Mouse (Mus musculus) MEL (cell line): ENCODE measurements at regions not wholly inside any gene's neighbourhood (a gene's known extent, or its start where the extent isn't known, plus 50 kb on each side); places are given as distances from the start of the nearest gene placed in this dataset.

Experiments used
- CTCF ChIP-seq, 3 experiments: IDR thresholded peaks in 2 of 3; conservative IDR thresholded peaks in 1 of 3; 2 replicates each; pipeline ENCODE4 v1.5.1; 2011 to 2012; ENCODE audit warnings: low read length in 3 of 3, low read depth in 2 of 3, mild to moderate bottlenecking in 2 of 3, improper control_type of control experiment in 1 of 3, inconsistent platforms in 1 of 3, mixed read lengths in 1 of 3, moderate library complexity in 1 of 3; ENCODE audit not compliant: control insufficient read depth in 1 of 3, insufficient read depth in 1 of 3, poor library complexity in 1 of 3, severe bottlenecking in 1 of 3
- E2F4 ChIP-seq: IDR thresholded peaks from 2 replicates; pipeline ENCODE4 v1.6.1; 2011; ENCODE audit warnings: low read depth, low read length, improper control_type of control experiment, borderline replicate concordance
- EP300 ChIP-seq, 2 experiments: IDR thresholded peaks; 2 replicates each; pipeline ENCODE4 v1.6.1; 2011; ENCODE audit warnings: improper control_type of control experiment in 2 of 2, low read length in 2 of 2, low read depth in 1 of 2, mild to moderate bottlenecking in 1 of 2
- HCFC1 ChIP-seq: IDR thresholded peaks from 2 replicates; pipeline ENCODE4 v1.6.1; 2012; ENCODE audit warnings: low read depth, mild to moderate bottlenecking, inconsistent platforms, low read length, improper control_type of control experiment, moderate library complexity
- MAFK ChIP-seq: IDR thresholded peaks from 2 replicates; pipeline ENCODE4 v1.6.1; 2011; ENCODE audit warnings: low read depth, mild to moderate bottlenecking, low read length, improper control_type of control experiment, borderline replicate concordance
- MAX ChIP-seq: IDR thresholded peaks from 2 replicates; pipeline ENCODE4 v1.6.1; 2011; ENCODE audit warnings: low read length, improper control_type of control experiment
- POLR2A ChIP-seq, 2 experiments: IDR thresholded peaks; 2 replicates each; pipeline ENCODE4 v1.6.1; 2011 to 2012; ENCODE audit warnings: low read length in 2 of 2, mild to moderate bottlenecking in 2 of 2, control low read depth in 1 of 2, improper control_type of control experiment in 1 of 2, low read depth in 1 of 2, moderate library complexity in 1 of 2; ENCODE audit not compliant: control insufficient read depth in 1 of 2, insufficient read depth in 1 of 2, poor library complexity in 1 of 2
- RAD21 ChIP-seq: IDR thresholded peaks from 2 replicates; pipeline ENCODE4 v1.6.1; 2011; ENCODE audit warnings: mild to moderate bottlenecking, low read depth, low read length, improper control_type of control experiment
- RCOR1 ChIP-seq: IDR thresholded peaks from 2 replicates; pipeline ENCODE4 v1.6.1; 2012; ENCODE audit warnings: low read depth, mild to moderate bottlenecking, inconsistent platforms, low read length, improper control_type of control experiment
- SIN3A ChIP-seq: IDR thresholded peaks from 2 replicates; pipeline ENCODE4 v1.6.1; 2012; ENCODE audit warnings: low read length, improper control_type of control experiment, inconsistent platforms

- TF ChIP-seq SIN3A = no peak
- TF ChIP-seq E2F4 = no peak
- TF ChIP-seq RCOR1 = no peak
- TF ChIP-seq CTCF (IDR thresholded peaks at IDR 0.05 in 2 of 3, conservative IDR thresholded peaks at IDR 0.05 in 1 of 3; ENCODE audit: control insufficient read depth in 1 of 3, insufficient read depth in 1 of 3, low read depth in 2 of 3, low read length in 3 of 3, poor library complexity in 1 of 3, severe bottlenecking in 1 of 3) = no peak
- no peak for TF ChIP-seq HCFC1
- no peak for TF ChIP-seq POLR2A (IDR thresholded peaks at IDR 0.05; ENCODE audit: control insufficient read depth in 1 of 2, insufficient read depth in 1 of 2, low read depth in 1 of 2, low read length in 2 of 2, poor library complexity in 1 of 2)
- no peak for TF ChIP-seq EP300 (IDR thresholded peaks at IDR 0.05; ENCODE audit: low read depth in 1 of 2, low read length in 2 of 2)
- no peak for TF ChIP-seq RAD21
- no peak for TF ChIP-seq MAFK
- TF ChIP-seq MAX = no peak
These were observed 336.1 kb upstream of the Alcam start for GRCm38 (mm10) chr16:52789946-52790345.
